10 mouse cellular contexts compared by ENCODE assay signal in genomic region chr4:63278821-63279220, GRCm38 (mm10).
DNase-seq lines count a peak whose midpoint lies in the region; ATAC-seq and TF ChIP-seq lines count a peak whose summit lies in the region.
"Had no signal": no experiment of that assay in that cellular context is flagged by ENCODE, and none has a peak within 500 bp of the region (broad histone marks: within the 10 kb centered on the region; RNA-seq: fewer than 3 reads in every experiment).

No protein-coding gene starts in this region.

- H3K9ac ChIP-seq in hindbrain, postnatal 0 days (replicated peaks; ENCODE audit: low read length): no peak overlapping the region
- no peak overlapping the region for H3K9ac ChIP-seq in hindbrain, embryonic 14.5 days

- H3K36me3 ChIP-seq in hindbrain, postnatal 0 days (ENCODE audit: insufficient read depth, low read length): no peaks in the 10 kb centered on the region
- H3K36me3 ChIP-seq in hindbrain, embryonic 14.5 days (replicated peaks; ENCODE audit: control insufficient read depth, insufficient read depth): no peaks in the 10 kb centered on the region

- 64% methylated on average over 7 of the region's 7 CpGs for WGBS in hindbrain, postnatal 0 days
- 83% methylated on average over 7 of the region's 7 CpGs for WGBS in hindbrain, embryonic 14.5 days

- peak; percentile 39 for DNase-seq in hindbrain, postnatal 0 days (ENCODE audit: low spot score)
- no peak for DNase-seq in hindbrain, embryonic 14.5 days (ENCODE audit: low spot score)
- DNase-seq in cerebellum, postnatal 25 days: peak; percentile 68 to 69
- DNase-seq in heart, postnatal 36 days: peak; percentile 48 to 69
- DNase-seq in lung, postnatal 25 days (ENCODE audit: low spot score): peak; percentile 49
- DNase-seq in thymus, adult 18-20 months: no peak
- no peak for DNase-seq in retina, embryonic 14.5 days (ENCODE audit: low spot score)
- DNase-seq in adrenal gland, postnatal 25 days: no peak
- DNase-seq: adrenal gland, adult 8-10 months had no signal

- H3K4me2 ChIP-seq in hindbrain, postnatal 0 days (ENCODE audit: low read depth, low read length): no peak overlapping the region
- H3K4me2 ChIP-seq in hindbrain, embryonic 14.5 days (replicated peaks): no peak overlapping the region

- H3K27ac ChIP-seq in hindbrain, postnatal 0 days: no peak overlapping the region
- no peak overlapping the region for H3K27ac ChIP-seq in hindbrain, embryonic 14.5 days

- H3K4me3 ChIP-seq in hindbrain, postnatal 0 days (ENCODE audit: low read length): no peak overlapping the region
- no peak overlapping the region for H3K4me3 ChIP-seq in hindbrain, embryonic 14.5 days (replicated peaks; ENCODE audit: low read length)

- H3K4me1 ChIP-seq in hindbrain, postnatal 0 days (ENCODE audit: insufficient read depth, low read length): no peaks in the 10 kb centered on the region
- H3K4me1 ChIP-seq in hindbrain, embryonic 14.5 days (replicated peaks; ENCODE audit: control insufficient read depth, insufficient read depth, low read length): no peaks in the 10 kb centered on the region

- intact Hi-C loops in heart, postnatal 36 days (cut with DNase I): loop anchor here (5.0 kb wide), 1 partner anchor 62 kb away; no protein-coding TSS in a partner anchor

- H3K27me3 ChIP-seq in hindbrain, postnatal 0 days (ENCODE audit: insufficient read depth, low read length): no peaks in the 10 kb centered on the region
- H3K27me3 ChIP-seq in hindbrain, embryonic 14.5 days (ENCODE audit: control insufficient read depth, insufficient read depth, low read length): no peaks in the 10 kb centered on the region

- peak; percentile 30; the same call in 1 of the 2 replicates for ATAC-seq in hindbrain, postnatal 0 days
- no peak for ATAC-seq in hindbrain, embryonic 14.5 days (ENCODE audit: low FRiP score)
- ATAC-seq: inflammation-experienced regulatory T-cells, adult 6 months had no signal

- no peak for TF ChIP-seq CTCF in hindbrain, postnatal 0 days (IDR thresholded peaks at IDR 0.05; ENCODE audit: low read depth)

- no peaks in the 10 kb centered on the region for H3K9me3 ChIP-seq in hindbrain, postnatal 0 days (ENCODE audit: low read length)
- no peaks in the 10 kb centered on the region for H3K9me3 ChIP-seq in hindbrain, embryonic 14.5 days (ENCODE audit: control insufficient read depth, low read length)

Comparison
In these comparisons a context has a peak if more than half of its experiments do, and no peak if none do; other contexts are left out.
1. DNase-seq: peak in hindbrain, postnatal 0 days (single experiment), cerebellum, postnatal 25 days (2 of 2), heart, postnatal 36 days (2 of 2) and lung, postnatal 25 days (single experiment); none in hindbrain, embryonic 14.5 days (single experiment), thymus, adult 18-20 months (0 of 2), retina, embryonic 14.5 days (single experiment) and adrenal gland, postnatal 25 days (single experiment).